Mouse (Mus musculus) kidney, adult 2 months (tissue): ENCODE measurements around the gene Dhx58. TPM values are rescaled to one million over a fixed set of nuclear protein-coding genes. Genes with fewer than 3 reads are reported as not detected.

Experiments
- DNase-seq: peaks from one replicate; pipeline ENCODE4 v3.0.0; 2021
- H3K27ac ChIP-seq: fragments of 200-500 bp; 2 replicates; pipeline ENCODE4 v1.5.1; 2012; ENCODE audit warnings: low read depth, low read length, control low read depth, inconsistent platforms; ENCODE audit not compliant: insufficient read depth
- H3K27me3 ChIP-seq: fragments of 200-500 bp; replicated peaks from 2 replicates; pipeline ENCODE4 v1.6.1; 2012; ENCODE audit warnings: mild to moderate bottlenecking, moderate library complexity, low read length, inconsistent platforms; ENCODE audit not compliant: control insufficient read depth, insufficient read depth
- H3K36me3 ChIP-seq: fragments of 200-500 bp; 2 replicates; pipeline ENCODE4 v1.6.1; 2012; ENCODE audit warnings: mild to moderate bottlenecking, moderate library complexity, low read length, inconsistent platforms; ENCODE audit not compliant: control insufficient read depth, insufficient read depth
- H3K4me1 ChIP-seq: fragments of 200-500 bp; 2 replicates; pipeline ENCODE4 v1.6.1; 2011; ENCODE audit warnings: low read length; ENCODE audit not compliant: control insufficient read depth, insufficient read depth
- H3K4me3 ChIP-seq: fragments of 200-500 bp; 2 replicates; pipeline ENCODE4 v1.5.1; 2011; ENCODE audit warnings: mild to moderate bottlenecking, low read depth, low read length, control low read depth; ENCODE audit not compliant: insufficient read depth
- CTCF ChIP-seq: fragments of 200-500 bp; conservative IDR thresholded peaks from 2 replicates; pipeline ENCODE4 v1.5.1; 2011; ENCODE audit warnings: low read depth, mild to moderate bottlenecking, control low read depth, low read length, moderate library complexity, mixed read lengths; ENCODE audit not compliant: insufficient read depth, insufficient read length
- POLR2A ChIP-seq: fragments of 200-500 bp; IDR thresholded peaks from one replicate; pipeline ENCODE4 v1.6.1; 2011; ENCODE audit warnings: low read depth, low read length, control low read depth
- WGBS: fragments of 180-500 bp; shearing (Covaris S2); methylation state at CpG from one replicate; pipeline ENCODE4 v1.1.7; 2018; 5-methylcytosine and 5-hydroxymethylcytosine counted together
- polyA plus RNA-seq: library from polyadenylated mRNA; depleted of rRNA; stranded (reverse); fragments of >200 nt; gene quantifications from 2 replicates; pipeline ENCODE4 v1.2.3, GENCODE M21; 2012

The Dhx58 gene
- polyA plus RNA-seq, 1 experiment = 6.2 TPM

DNA sequence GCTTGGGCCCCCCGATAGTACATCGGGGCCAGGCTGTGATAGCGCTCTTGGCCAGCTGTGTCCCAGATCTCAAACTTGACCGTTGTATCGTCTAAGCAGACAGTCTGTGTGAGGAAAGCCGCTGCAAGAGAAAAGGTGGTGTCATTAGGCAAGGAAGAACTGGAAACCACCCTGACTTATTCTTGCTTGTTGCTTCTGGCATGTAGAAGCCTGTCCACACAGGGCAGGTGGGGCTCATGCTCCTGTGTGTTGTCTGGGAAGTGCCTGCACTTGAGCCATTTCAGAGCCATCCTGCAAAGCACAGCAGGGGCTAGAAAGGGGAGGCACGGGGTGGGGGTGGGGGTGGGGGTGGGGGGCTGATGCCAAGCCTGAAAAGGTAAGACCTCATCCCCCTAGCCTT, 14.4 kb upstream of the Dhx58 start:
- Histone ChIP-seq H3K4me1 (peaks cover 46% of the 10 kb centered on the region), H3K27ac (peak overlapping the region; percentile 73), H3K27me3 (no peaks in the 10 kb centered on the region), H3K4me3 (no peak overlapping the region), H3K36me3 (peaks cover 2% of the 10 kb centered on the region; the same call in 1 of the 2 replicates)
- no peak for DNase-seq
- no peak for TF ChIP-seq POLR2A
- no peak for TF ChIP-seq CTCF
- WGBS = 89% methylated on average over 7 of the region's 7 CpGs

GRCm38 (mm10) chr11:100716649-100717048, 12.6 kb upstream of the Dhx58 start:
- peaks cover 2% of the 10 kb centered on the region; the same call in 1 of the 2 replicates for H3K36me3 ChIP-seq
- H3K27ac ChIP-seq = no peak overlapping the region
- TF ChIP-seq POLR2A (no peak), CTCF (no peak)
- H3K4me3 ChIP-seq = no peak overlapping the region
- DNase-seq = no peak
- WGBS = 85% methylated on average over 3 of the region's 3 CpGs
- H3K27me3 ChIP-seq = no peaks in the 10 kb centered on the region
- H3K4me1 ChIP-seq = peaks cover 35% of the 10 kb centered on the region

DNA sequence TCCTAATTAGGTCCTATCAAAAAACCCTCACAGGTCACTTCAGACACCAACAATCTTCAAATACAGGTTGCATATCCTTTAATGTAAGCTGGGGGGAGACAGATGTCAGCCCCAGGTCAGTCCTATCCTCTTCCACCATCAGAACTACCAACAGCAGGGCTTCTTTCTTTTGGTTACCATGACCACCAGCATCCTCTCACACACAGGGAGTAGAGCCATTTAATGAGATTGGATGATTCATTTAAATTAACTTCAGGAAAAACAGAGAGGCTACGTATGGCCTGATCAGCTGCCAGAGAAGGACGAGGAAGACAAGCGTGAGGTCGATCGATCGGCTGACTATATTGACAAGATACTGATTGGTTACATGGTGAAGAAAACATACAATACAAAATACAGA, 10.9 kb upstream of the Dhx58 start:
- WGBS = 90% methylated on average over 6 of the region's 6 CpGs

DNA sequence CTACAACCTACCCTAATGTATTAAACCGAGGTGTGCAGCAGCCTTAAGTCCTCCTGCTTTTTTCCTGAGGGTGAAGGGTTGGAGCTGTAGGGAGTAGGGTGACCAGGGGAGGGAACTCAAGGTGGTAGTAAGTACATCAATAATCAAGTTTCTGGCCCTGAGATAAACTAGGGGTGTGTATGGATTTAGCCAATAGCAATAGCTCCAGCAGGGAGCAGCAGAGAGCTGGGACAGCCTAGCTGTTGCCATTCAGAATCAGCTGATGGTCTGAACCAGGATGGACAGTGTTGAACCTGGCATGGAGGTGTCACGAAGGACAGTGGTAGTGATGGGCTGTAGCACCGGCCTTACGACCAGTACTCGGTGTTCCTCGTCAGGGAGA, 10.5 kb upstream of the Dhx58 start:
- H3K27ac ChIP-seq = peak overlapping the region; percentile 67; the same call in 1 of the 2 replicates
- TF ChIP-seq CTCF = peak; percentile 93
- TF ChIP-seq POLR2A = no peak
- peak; percentile 91 for DNase-seq
- peaks cover 16% of the 10 kb centered on the region for H3K4me1 ChIP-seq
- no peaks in the 10 kb centered on the region for H3K27me3 ChIP-seq
- H3K36me3 ChIP-seq = peaks cover 2% of the 10 kb centered on the region; the same call in 1 of the 2 replicates
- H3K4me3 ChIP-seq = no peak overlapping the region
- WGBS = 42% methylated on average over 6 of the region's 6 CpGs

More for the DNA sequence above, 10.9 kb upstream of the Dhx58 start:
- TF ChIP-seq POLR2A (no peak), CTCF (no peak)
- H3K4me1 ChIP-seq = peaks cover 20% of the 10 kb centered on the region
- no peak for DNase-seq
- H3K36me3 ChIP-seq = peaks cover 2% of the 10 kb centered on the region; the same call in 1 of the 2 replicates
- H3K27ac ChIP-seq = no peak overlapping the region
- no peaks in the 10 kb centered on the region for H3K27me3 ChIP-seq
- no peak overlapping the region for H3K4me3 ChIP-seq

DNA sequence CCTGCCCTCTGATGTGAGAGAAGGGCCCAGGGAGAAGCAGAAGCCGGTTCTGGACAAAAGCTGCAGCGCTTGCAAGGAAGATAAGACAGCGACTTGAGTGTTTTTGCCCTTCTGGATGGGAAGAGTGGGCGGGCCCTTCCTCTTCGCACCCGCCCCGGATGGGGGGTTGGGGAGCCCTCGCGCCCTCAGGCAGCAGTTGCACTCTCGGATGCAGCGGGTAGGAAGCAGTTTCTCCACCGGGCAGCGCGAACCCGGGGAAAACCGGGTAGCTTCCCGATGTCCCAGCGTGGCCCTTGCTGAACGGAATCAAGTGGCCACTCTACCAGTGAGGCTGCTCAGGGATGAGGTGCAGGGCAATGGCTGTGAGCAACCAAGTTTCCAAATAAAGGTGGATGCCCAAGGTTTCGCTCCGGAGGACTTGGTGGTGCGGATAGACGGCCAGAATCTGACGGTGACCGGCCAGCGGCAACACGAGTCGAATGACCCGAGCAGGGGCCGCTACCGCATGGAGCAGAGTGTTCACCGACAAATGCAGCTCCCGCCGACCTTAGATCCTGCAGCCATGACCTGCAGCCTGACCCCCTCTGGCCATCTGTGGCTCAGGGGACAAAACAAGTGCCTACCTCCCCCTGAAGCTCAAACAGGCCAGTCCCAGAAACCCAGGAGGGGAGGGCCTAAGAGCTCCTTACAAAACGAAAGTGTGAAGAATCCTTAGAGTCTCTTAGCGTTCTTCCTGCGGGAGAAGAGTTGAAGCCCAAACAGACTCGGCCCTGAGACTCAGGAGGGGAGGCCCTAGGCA, 9.9 kb upstream of the Dhx58 start, which contains the start of gene Hspb9:
Hspb9 (plus strand) TSS at position 116 of the 799 bp plus-strand sequence.
- peak; percentile 83 for DNase-seq
- TF ChIP-seq POLR2A (no peak), CTCF (no peak)
- no peaks in the 10 kb centered on the region for H3K27me3 ChIP-seq

DNA sequence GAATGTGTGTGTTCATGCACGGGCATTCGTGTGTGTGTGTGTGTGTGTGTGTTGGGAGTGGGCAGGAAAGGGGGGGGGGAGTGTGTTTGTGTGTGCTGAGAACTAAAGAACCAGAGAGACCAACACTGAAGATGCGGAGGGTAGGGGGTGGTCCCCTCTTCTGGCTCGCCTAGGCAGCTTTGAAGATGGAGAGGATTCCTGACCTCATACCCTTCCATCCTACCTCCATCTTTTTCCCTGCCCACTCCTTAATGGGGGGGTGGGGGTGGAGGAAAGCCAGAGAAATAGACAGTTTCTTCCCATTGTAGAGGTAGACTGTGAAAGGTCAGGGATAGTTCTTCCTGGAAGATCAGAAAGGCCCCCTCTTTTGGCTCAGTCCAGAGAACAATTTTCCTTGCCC, 9.1 kb upstream of the Dhx58 start:
- Histone ChIP-seq H3K4me3 (no peak overlapping the region), H3K4me1 (peaks cover 4% of the 10 kb centered on the region; the same call in 1 of the 2 replicates), H3K27ac (peak overlapping the region; percentile 67), H3K36me3 (peaks cover 2% of the 10 kb centered on the region; the same call in 1 of the 2 replicates), H3K27me3 (no peaks in the 10 kb centered on the region)
- 76% methylated on average over 4 of the region's 4 CpGs for WGBS
- TF ChIP-seq POLR2A (no peak), CTCF (no peak)
- no peak for DNase-seq

More for the DNA sequence above, 9.9 kb upstream of the Dhx58 start, which contains the start of gene Hspb9:
- Histone ChIP-seq H3K4me1 (peaks cover 10% of the 10 kb centered on the region), H3K27ac (peak within 1 kb of the TSS; percentile 67), H3K36me3 (peaks cover 2% of the 10 kb centered on the region; the same call in 1 of the 2 replicates), H3K4me3 (peak within 1 kb of the TSS; percentile 36)
- WGBS = 14% methylated on average over 38 of the region's 38 CpGs
